Mouse (Mus musculus): Measurements from ENCODE around the gene Tiam1.

GRCm38 (mm10) chr16:89899192-89899591, 244.4 kb downstream of the Tiam1 start:
- no peak for TF ChIP-seq FLI1 (IDR thresholded peaks at IDR 0.05; ENCODE audit: low read length)
- no peak for TF ChIP-seq GATA1 (IDR thresholded peaks at IDR 0.05; ENCODE audit: borderline replicate concordance, low read length)

Measured in megakaryocyte, embryonic 14.5 days (primary cell).